Mouse (Mus musculus) urinary bladder, postnatal 25 days (tissue): ENCODE data around the gene Tada3.
"Not testable (repeated sequence)": the region's sequence is repeated elsewhere in the genome, so short reads cannot be mapped to it uniquely, and the experiment has no call there.

Experiments used
- DNase-seq: peaks from one replicate; pipeline ENCODE4 v3.0.0; 2022; ENCODE audit warnings: low spot score

Gene Tada3

DNA sequence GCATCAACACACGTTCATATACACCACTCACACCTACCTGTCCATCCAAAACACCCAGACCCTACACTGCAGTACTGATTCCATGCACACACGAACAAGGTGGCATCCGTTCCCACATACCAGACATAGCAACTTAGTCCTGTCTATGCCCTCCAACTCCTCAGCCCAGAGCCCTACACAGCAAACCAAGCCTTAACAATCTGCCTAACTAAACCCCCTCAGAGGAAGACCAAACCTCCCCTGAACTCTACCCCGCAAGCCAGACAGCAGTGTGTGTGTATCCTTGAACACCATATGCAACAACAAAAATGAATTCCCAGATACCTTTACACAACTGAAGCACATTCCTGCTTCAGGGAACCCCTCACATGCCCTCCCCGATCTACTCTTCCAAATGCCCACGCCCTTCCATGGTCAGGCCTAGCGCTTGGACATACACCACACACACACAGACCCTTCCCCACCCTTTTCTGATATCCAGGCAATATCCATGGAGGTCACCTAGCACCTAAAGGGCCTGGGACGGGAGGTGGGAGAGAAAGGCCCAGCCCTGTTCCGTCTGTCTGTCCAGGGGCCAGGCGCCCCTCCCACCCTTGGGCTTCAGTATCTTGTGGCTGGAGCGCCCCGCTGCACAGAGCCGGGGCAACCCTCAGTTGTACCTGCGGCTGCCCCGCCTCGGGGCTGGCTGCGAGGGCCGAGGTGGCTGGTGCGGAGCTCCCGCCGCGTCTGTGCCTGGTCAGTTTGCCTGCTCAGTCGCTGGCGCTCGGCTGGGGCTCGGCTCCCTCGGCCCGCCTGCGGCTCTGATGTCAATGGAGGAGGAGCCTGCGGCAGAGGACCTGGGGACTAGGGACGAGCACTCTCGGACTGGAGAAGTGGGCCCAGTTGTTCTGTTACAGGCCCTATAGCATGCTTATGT, 34.2 kb downstream of the Tada3 start, which contains the start of gene Camk1:
Gene Camk1, minus strand, starts transcription at position 808 of the 916 bp plus-strand sequence.
- peak; percentile 70 for DNase-seq

DNA sequence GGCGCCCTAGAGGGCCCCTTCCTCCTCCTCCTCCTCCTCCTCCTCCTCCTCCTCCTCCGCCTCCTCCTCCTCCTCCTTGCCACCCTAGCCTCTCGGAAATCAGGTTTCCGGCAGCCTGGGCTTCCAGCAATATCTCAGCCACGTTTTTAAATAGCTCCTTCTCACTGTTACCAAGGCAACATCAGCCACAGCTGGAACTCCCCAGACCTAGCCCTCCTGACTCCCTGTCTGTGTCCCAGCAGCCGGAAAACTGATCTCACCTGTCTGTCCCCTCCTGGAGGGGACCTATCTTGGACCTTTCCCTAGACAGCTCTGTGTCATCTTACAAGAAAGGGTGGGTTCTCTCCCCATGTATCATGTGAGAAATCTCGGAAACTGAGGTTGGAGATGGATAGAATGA, 35.4 kb downstream of the Tada3 start:
- no peak for DNase-seq

DNA sequence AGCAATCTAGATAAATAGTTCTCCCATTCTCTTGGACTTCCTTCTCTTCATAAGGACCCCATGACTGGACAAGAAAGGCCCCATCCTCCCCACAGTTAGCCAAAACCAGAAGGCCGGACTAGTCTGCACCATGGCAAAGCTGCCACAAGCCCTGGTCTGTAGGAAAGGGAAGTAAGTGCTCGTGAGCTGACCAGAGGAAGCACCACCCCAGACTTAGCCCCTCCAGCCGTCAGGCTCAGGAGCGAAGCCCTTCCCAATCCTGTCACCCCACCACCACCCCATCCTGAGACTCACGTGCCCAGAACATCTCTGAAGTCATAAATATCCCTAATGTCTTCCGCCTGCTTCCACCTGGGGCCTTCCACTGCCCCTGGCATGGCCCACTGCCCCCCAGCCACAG, 36.1 kb downstream of the Tada3 start:
- no peak for DNase-seq

DNA sequence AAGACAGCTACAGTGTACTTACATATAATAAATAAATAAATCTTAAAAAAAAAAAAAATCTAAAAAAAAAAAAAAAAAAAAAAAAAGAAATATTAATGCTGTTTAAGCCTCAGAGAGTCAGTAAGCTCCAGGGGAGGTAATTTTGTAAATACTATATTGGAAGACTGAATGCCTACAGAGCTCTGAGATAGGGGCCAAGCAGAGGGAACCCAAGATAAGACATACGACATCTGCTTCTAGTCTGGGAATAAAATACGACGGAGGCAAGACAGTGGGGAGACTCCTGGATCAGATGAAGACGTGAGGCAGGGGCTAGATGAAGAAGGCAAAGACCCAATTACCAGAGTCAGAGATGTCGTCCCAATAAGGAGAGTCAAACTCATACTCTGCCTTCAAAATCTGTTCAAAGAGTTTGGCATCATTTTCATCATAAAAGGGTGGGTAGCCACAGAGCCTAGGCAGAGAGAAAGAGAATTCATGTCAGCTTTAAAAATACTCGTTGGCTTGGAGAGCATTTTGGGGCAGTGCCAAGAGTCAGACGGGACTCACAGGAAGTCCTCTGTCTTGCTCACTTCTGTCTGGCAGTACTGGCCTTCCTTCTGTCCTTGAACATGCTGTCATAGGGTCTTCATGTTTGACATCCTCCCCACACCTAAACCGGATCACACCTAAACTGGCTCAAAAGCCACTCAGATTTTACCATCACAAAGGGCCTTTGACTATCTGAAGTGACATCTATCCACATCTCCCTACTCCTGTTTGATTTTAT, 40.6 kb downstream of the Tada3 start:
- no peak for DNase-seq

DNA sequence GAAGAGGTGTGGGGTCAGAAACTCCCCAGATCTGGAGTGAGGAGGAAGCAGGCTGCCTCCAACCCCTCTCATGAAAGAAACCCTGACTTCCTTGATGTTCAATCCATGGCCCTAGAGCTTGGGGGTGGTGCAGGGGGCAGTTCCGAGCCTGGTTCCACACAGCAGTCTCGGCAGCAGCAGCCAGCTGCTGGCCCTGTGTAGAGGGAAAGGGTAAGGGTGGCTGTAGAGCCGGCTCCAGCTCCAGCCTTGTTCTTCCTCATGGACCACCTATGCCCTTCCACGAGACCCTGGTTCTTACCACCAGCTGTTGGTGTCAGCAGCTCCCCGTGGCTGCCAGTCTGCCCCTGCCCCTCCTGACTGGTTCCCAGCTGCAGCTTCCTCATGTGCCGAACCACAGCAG, 43.5 kb downstream of the Tada3 start:
- no peak for DNase-seq

DNA sequence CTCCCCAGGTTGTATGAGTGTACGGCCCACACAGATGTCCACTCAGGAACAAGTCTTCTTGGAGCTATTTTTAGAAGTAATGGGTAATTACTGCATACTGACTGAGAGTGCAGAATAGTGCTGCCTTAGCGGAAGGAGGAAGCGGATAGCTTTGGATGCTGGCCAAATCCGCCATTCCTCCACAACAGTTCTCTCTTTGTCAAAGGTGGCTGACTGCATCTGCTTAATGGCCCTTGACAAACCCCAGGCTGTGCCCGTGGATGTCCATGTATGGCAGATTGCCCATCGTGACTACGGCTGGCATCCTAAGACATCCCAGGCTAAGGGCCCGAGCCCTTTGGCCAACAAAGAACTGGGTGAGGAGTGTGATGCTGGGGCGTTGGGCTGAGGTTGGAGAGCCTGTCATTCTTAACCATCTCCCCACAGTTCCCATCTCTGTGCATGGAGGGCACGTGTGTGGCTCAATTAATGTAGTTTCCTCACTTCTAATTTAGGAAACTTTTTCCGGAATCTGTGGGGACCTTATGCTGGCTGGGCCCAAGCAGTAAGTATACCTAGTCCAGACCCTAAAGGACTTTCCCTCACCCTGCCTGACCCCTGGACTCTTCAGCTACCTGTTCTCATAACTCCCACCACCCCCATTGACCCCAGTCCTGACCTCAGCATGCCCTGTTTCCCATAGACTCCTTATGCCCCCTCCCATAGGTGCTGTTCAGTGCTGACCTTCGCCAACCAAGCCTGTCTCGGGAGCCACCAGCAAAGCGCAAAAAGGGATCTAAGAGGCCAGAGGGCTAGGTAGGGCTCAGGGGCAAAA, 44.3 kb downstream of the Tada3 start:
- no peak for DNase-seq

DNA sequence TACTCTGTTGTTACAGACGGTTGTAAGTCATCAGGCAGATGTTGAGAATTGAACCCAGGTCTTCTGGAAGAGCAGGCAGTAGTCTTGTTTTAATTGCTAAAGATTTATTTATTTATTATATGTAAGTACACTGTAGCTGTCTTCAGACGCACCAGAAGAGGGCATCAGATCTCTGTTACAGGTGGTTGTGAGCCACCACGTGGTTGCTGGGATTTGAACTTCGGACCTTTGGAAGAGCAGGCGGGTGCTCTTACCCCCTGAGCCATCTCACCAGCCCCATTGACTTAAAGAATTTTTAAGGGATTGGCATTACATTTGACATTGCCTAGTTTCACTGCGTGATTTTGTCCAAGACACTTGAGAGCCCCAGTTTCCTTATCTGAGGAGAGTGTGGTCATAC, 44.9 kb downstream of the Tada3 start:
- not testable (repeated sequence) for DNase-seq

DNA sequence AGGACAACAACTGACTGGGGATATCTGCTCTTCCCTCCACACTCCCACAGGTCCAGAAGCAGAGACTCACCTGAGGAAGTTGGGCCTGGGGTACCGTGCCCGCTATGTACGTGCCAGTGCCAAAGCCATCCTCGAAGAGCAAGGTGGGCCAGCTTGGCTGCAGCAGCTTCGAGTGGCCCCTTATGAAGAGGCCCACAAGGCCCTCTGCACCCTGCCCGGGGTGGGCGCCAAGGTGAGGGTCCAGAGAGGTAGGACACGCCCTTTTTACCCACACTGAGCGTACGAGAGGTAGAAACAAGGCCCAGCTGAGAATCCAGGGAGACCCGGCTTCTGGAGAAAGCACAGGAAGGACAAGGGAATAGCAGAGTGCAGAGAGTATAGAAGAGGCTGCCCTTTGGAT, 46.0 kb downstream of the Tada3 start:
- no peak for DNase-seq

DNA sequence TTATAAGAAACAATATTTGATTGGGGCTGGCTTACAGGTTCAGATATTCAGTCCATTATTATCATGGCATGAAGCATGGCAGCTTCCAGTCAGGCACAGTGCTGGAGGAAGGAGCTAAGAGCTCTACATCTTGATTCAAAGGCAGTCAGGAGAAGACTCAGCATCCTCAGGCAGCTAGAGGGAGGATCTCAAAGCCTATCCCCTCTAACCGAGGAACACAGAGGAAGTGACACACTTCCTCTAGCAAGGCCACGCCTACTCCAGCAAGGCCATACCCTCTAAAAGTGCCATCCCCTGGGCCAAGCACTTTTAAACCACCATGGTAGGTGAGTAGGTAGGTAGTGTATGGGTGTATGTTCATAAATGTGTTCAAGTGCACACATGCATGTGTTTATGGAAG, 47.1 kb downstream of the Tada3 start:
- no peak for DNase-seq

DNA sequence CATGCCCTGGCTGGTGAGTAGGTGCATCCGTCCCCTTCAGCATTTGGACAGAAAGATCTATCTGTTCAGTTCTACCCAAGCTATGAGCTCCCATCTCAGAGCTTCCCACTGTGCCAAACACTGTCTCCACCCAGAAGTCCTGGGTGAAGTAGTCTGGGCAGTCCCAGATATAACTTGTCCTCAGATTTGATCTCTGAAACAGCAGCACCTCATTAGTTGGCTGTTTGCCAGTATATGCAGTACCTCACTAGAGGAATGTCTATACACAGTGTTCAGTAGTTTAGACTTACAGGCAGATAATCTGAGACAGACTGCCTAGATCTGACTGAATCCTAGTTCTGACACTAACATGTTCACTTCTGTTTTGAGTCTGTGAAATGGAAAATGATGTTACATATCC, 48.3 kb downstream of the Tada3 start:
- no peak for DNase-seq

DNA sequence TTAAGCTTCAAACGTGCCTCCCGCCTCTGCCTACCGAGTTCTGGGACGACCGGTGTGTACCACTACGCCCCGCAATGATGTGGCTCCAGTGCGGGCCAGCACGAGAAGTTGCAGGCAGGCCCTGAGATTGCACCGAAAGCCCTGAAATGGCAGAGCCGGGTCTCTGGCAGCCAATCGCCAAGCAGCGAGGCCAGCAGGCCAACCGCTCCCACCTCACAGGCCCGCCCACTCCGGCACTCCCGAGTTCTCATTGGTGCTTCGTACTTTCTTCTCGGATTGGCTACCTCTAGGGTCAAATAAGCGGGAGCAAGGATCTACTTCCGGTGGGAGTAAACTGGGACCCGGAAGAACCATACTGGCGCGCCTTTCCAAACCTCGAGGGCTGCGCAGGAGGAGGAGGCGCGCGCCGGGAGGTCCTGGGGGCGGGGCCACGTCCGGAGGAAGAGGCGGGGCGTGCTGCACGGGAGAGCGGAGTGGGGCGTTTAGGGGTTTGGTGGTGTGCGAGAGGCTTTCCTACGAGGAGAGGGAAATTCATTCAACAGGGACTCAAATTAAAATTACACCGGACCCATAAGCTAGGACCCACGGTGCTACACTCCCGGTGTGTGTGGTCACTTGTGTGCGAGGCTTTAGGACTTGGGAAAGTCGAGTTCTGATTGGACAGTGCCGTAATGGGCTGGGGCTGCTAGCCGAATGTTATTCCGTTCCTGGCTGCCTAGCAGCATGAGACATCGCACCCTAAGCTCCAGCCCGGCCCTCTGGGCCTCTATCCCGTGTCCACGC, 51.0 kb downstream of the Tada3 start, which contains the start of gene Ogg1:
Gene Ogg1, plus strand, starts transcription at position 440 of the 783 bp plus-strand sequence.
- DNase-seq, result peak; percentile 95
